8 mouse cellular contexts compared by ENCODE assay signal in the genomic region with DNA sequence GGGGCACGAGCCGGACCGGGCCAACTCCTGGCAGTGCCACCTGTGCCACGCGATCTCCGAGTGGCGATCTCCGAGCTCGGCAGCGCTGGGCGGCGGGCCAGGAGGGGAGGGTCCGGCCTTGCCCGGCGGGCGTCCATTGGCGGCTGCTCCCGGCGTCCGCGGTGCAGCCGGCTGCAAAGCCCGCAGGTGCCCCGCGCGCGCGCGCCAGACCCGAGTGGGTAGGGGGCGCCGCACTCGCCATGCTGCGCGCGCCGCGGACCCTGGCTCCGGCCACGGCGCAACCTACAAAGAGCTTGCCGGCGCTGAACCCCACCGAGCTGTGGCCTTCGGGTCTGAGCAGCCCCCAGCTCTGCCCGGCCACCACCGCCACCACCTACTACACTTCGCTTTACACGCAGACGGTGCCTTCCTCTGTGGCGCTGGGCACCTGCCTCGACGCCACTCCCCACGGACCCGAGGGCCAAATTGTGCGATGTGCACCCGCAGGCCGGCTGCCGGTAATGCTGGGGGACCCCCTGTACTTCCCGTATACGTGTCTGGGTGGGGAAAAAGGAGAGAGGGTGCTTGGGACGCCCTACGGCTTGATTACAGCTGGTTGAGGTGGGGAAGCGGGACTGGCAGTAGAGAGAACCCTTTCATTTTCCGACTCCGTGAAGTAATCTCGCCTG. TPM values are rescaled to one million over a fixed set of nuclear protein-coding genes. Genes with fewer than 3 reads are reported as not detected.
DNase-seq lines count a peak whose midpoint lies in the region; ATAC-seq and TF ChIP-seq lines count a peak whose summit lies in the region.

No protein-coding gene starts in this region.

- H3K9me3 ChIP-seq in forebrain, embryonic 16.5 days (ENCODE audit: control insufficient read depth, low read length): no peaks in the 10 kb centered on the region
- no peaks in the 10 kb centered on the region for H3K9me3 ChIP-seq in intestine, embryonic 16.5 days (ENCODE audit: control insufficient read depth, low read length)
- H3K9me3 ChIP-seq in liver, postnatal 0 days (ENCODE audit: low read length): no peaks in the 10 kb centered on the region
- no peaks in the 10 kb centered on the region for H3K9me3 ChIP-seq in neural tube, embryonic 13.5 days

- H3K4me3 ChIP-seq in cerebellum, adult 2 months (replicated peaks; ENCODE audit: insufficient read depth, low read depth, low read length): peak overlapping the region; percentile 97
- H3K4me3 ChIP-seq in forebrain, embryonic 16.5 days (replicated peaks; ENCODE audit: low read length): peak overlapping the region; percentile 58
- H3K4me3 ChIP-seq in intestine, embryonic 16.5 days (ENCODE audit: low read length): peak overlapping the region; percentile 87
- H3K4me3 ChIP-seq in liver, postnatal 0 days (ENCODE audit: low read depth, low read length): peak overlapping the region; percentile 79
- peak overlapping the region; percentile 67 for H3K4me3 ChIP-seq in neural tube, embryonic 13.5 days

- H3K36me3 ChIP-seq in forebrain, embryonic 16.5 days (ENCODE audit: control insufficient read depth, insufficient read depth): no peaks in the 10 kb centered on the region
- no peaks in the 10 kb centered on the region for H3K36me3 ChIP-seq in intestine, embryonic 16.5 days (ENCODE audit: control insufficient read depth, insufficient read depth, low read length)
- H3K36me3 ChIP-seq in liver, postnatal 0 days (replicated peaks; ENCODE audit: insufficient read depth, low read length): peaks cover 9% of the 10 kb centered on the region
- H3K36me3 ChIP-seq in neural tube, embryonic 13.5 days: no peaks in the 10 kb centered on the region

- under 1% methylated on average over 67 of the region's 67 CpGs for WGBS in cerebellum, adult 2 months
- under 1% methylated on average over 62 of the region's 67 CpGs for WGBS in forebrain, embryonic 16.5 days
- under 1% methylated on average over 67 of the region's 67 CpGs for WGBS in intestine, embryonic 16.5 days
- under 1% methylated on average over 43 of the region's 67 CpGs for WGBS in liver, postnatal 0 days (ENCODE audit: insufficient replicate concordance)
- WGBS in neural tube, embryonic 13.5 days: under 1% methylated on average over 55 of the region's 67 CpGs

- TF ChIP-seq EP300 in liver, postnatal 0 days (IDR thresholded peaks at IDR 0.05; ENCODE audit: low read depth): no peak

- H3K27ac ChIP-seq in cerebellum, adult 2 months (ENCODE audit: insufficient read depth, low read length): no peak overlapping the region
- H3K27ac ChIP-seq in forebrain, embryonic 16.5 days (ENCODE audit: low read length): peak overlapping the region; percentile 30; the same call in 1 of the 2 replicates
- H3K27ac ChIP-seq in intestine, embryonic 16.5 days (ENCODE audit: low read length): peak overlapping the region; percentile 85
- H3K27ac ChIP-seq in liver, postnatal 0 days (ENCODE audit: low read depth): peak overlapping the region; percentile 98
- H3K27ac ChIP-seq in neural tube, embryonic 13.5 days (replicated peaks): no peak overlapping the region

- H3K27me3 ChIP-seq in cerebellum, adult 2 months (ENCODE audit: control insufficient read depth, insufficient read depth, low read length): no peaks in the 10 kb centered on the region
- H3K27me3 ChIP-seq in forebrain, embryonic 16.5 days (replicated peaks; ENCODE audit: control insufficient read depth, insufficient read depth, low read length): no peaks in the 10 kb centered on the region
- H3K27me3 ChIP-seq in intestine, embryonic 16.5 days (replicated peaks; ENCODE audit: control insufficient read depth, insufficient read depth, low read length): no peaks in the 10 kb centered on the region
- no peaks in the 10 kb centered on the region for H3K27me3 ChIP-seq in liver, postnatal 0 days (ENCODE audit: insufficient read depth, low read length)
- peaks cover 3% of the 10 kb centered on the region; the same call in 1 of the 2 replicates for H3K27me3 ChIP-seq in neural tube, embryonic 13.5 days

- DNase-seq in cerebellum, adult 2 months: peak; percentile 42
- DNase-seq in cerebellum, adult 8-10 months: no peak
- peak; percentile 91 for DNase-seq in adrenal gland, adult 2 months
- DNase-seq in liver, postnatal 0 days: peak; percentile 84
- DNase-seq in yolk sac, embryonic 10.5 days (ENCODE audit: low spot score): no peak

- peak overlapping the region; percentile 100 for H3K4me2 ChIP-seq in forebrain, embryonic 16.5 days (ENCODE audit: low read length)
- H3K4me2 ChIP-seq in intestine, embryonic 16.5 days (ENCODE audit: low read depth, low read length): peak overlapping the region; percentile 96
- peak overlapping the region; percentile 90 for H3K4me2 ChIP-seq in liver, postnatal 0 days (ENCODE audit: low read depth, low read length)
- peak overlapping the region; percentile 100 for H3K4me2 ChIP-seq in neural tube, embryonic 13.5 days

- no peak for TF ChIP-seq CTCF in cerebellum, adult 2 months (IDR thresholded peaks at IDR 0.05; ENCODE audit: borderline replicate concordance, insufficient read depth, low read depth, low read length)
- no peak for TF ChIP-seq CTCF in liver, postnatal 0 days (IDR thresholded peaks at IDR 0.05; ENCODE audit: low read depth)

- peak overlapping the region; percentile 55 for H3K9ac ChIP-seq in forebrain, embryonic 16.5 days (replicated peaks; ENCODE audit: low read depth, low read length)
- H3K9ac ChIP-seq in intestine, embryonic 16.5 days (ENCODE audit: low read depth, low read length): peak overlapping the region; percentile 84
- peak overlapping the region; percentile 96 for H3K9ac ChIP-seq in liver, postnatal 0 days (replicated peaks)
- H3K9ac ChIP-seq in neural tube, embryonic 13.5 days: peak overlapping the region; percentile 69

- H3K4me1 ChIP-seq in cerebellum, adult 2 months (ENCODE audit: control insufficient read depth, insufficient read depth, low read length): no peaks in the 10 kb centered on the region
- H3K4me1 ChIP-seq in forebrain, embryonic 16.5 days (replicated peaks; ENCODE audit: control insufficient read depth, insufficient read depth, low read length): peaks cover 18% of the 10 kb centered on the region
- H3K4me1 ChIP-seq in intestine, embryonic 16.5 days (ENCODE audit: control insufficient read depth, insufficient read depth, low read length): peaks cover 52% of the 10 kb centered on the region
- H3K4me1 ChIP-seq in liver, postnatal 0 days (ENCODE audit: insufficient read depth): peaks cover 48% of the 10 kb centered on the region
- peaks cover 38% of the 10 kb centered on the region for H3K4me1 ChIP-seq in neural tube, embryonic 13.5 days (replicated peaks)

- ATAC-seq in forebrain, embryonic 16.5 days: peak; percentile 53; the same call in 1 of the 2 replicates
- ATAC-seq in intestine, embryonic 16.5 days: peak; percentile 8; the same call in 1 of the 2 replicates
- peak; percentile 12 for ATAC-seq in liver, postnatal 0 days
- peak; percentile 36; the same call in 1 of the 2 replicates for ATAC-seq in neural tube, embryonic 13.5 days (ENCODE audit: low read depth)

- TF ChIP-seq POLR2A in cerebellum, adult 2 months (IDR thresholded peaks at IDR 0.05; ENCODE audit: borderline replicate concordance, insufficient read depth, low read length): no peak

RNA-seq across cellular contexts. Expression of a gene that starts 0.5 kb away (rescaled TPM):
- 0.27 and 0.74 TPM in 2 replicates for polyA plus RNA-seq in cerebellum, adult 2 months (2012; rRNA removed)
- 1 to 10 TPM; 1.8 to 5.1 TPM for total RNA-seq in adrenal gland, adult 2 months (2021)
- 2.9 and 3.0 TPM in 2 replicates for polyA plus RNA-seq in adrenal gland, adult 2 months (2012; rRNA removed)
- 3.9 and 4.3 TPM in 2 replicates for polyA plus RNA-seq in forebrain, embryonic 16.5 days (2015; fragmentation: Nextera tagmentation; extraction: Ambion mirVana)
- 7.5 and 9.3 TPM in 2 replicates for polyA plus RNA-seq in intestine, embryonic 16.5 days (2015; fragmentation: Nextera tagmentation; extraction: Ambion mirVana)
- 48.6 and 50.2 TPM in 2 replicates for polyA plus RNA-seq in liver, postnatal 0 days (2015; fragmentation: Nextera tagmentation; extraction: Ambion mirVana)
- 2.5 and 3.3 TPM in 2 replicates for polyA plus RNA-seq in neural tube, embryonic 13.5 days (2015; fragmentation: Nextera tagmentation; extraction: Ambion mirVana)

RNA-seq across cellular contexts. Expression of a gene that starts 29.4 kb away (rescaled TPM):
- polyA plus RNA-seq in cerebellum, adult 2 months (2012; rRNA removed): 53.6 and 55.1 TPM in 2 replicates
- total RNA-seq in adrenal gland, adult 2 months (2021): 10 to 100 TPM; 31.5 to 70.5 TPM
- polyA plus RNA-seq in adrenal gland, adult 2 months (2012; rRNA removed): 235 and 298 TPM in 2 replicates
- 85.1 and 102 TPM in 2 replicates for polyA plus RNA-seq in forebrain, embryonic 16.5 days (2015; fragmentation: Nextera tagmentation; extraction: Ambion mirVana)
- polyA plus RNA-seq in intestine, embryonic 16.5 days (2015; fragmentation: Nextera tagmentation; extraction: Ambion mirVana): 232 and 245 TPM in 2 replicates
- 77.3 and 79.1 TPM in 2 replicates for polyA plus RNA-seq in liver, postnatal 0 days (2015; fragmentation: Nextera tagmentation; extraction: Ambion mirVana)
- polyA plus RNA-seq in neural tube, embryonic 13.5 days (2015; fragmentation: Nextera tagmentation; extraction: Ambion mirVana): 235 and 273 TPM in 2 replicates

RNA-seq across cellular contexts. Expression of a gene that starts 33.5 kb away (rescaled TPM):
- polyA plus RNA-seq in cerebellum, adult 2 months (2012; rRNA removed): 5.5 and 6.3 TPM in 2 replicates
- total RNA-seq in adrenal gland, adult 2 months (2021): 1 to 10 TPM; 1.4 to 3.6 TPM
- 3.2 and 4.2 TPM in 2 replicates for polyA plus RNA-seq in adrenal gland, adult 2 months (2012; rRNA removed)
- polyA plus RNA-seq in forebrain, embryonic 16.5 days (2015; fragmentation: Nextera tagmentation; extraction: Ambion mirVana): 3.7 and 4.1 TPM in 2 replicates
- polyA plus RNA-seq in intestine, embryonic 16.5 days (2015; fragmentation: Nextera tagmentation; extraction: Ambion mirVana): 3.3 and 4.4 TPM in 2 replicates
- 4.5 and 4.8 TPM in 2 replicates for polyA plus RNA-seq in liver, postnatal 0 days (2015; fragmentation: Nextera tagmentation; extraction: Ambion mirVana)
- 8.6 and 8.8 TPM in 2 replicates for polyA plus RNA-seq in neural tube, embryonic 13.5 days (2015; fragmentation: Nextera tagmentation; extraction: Ambion mirVana)

Comparison
In these comparisons a context has a peak if more than half of its experiments do, and no peak if none do; other contexts are left out.
1. DNase-seq: peak in cerebellum, adult 2 months (2 of 2), adrenal gland, adult 2 months (single experiment) and liver, postnatal 0 days (single experiment); none in cerebellum, adult 8-10 months (single experiment) and yolk sac, embryonic 10.5 days (single experiment).
2. H3K27ac ChIP-seq: peak in forebrain, embryonic 16.5 days (single experiment), intestine, embryonic 16.5 days (single experiment) and liver, postnatal 0 days (single experiment); none in cerebellum, adult 2 months (single experiment) and neural tube, embryonic 13.5 days (single experiment).
3. Peak in every context shown above with its lines, with median percentiles within 50 percentile points of each other: H3K4me3 ChIP-seq, ATAC-seq, H3K4me2 ChIP-seq and H3K9ac ChIP-seq.